Mouse (Mus musculus) left cerebral cortex, postnatal 10 days (tissue): ENCODE measurements at regions not wholly inside any gene's neighbourhood (a gene's known extent, or its start where the extent isn't known, plus 50 kb on each side); places are given as distances from the start of the nearest gene placed in this dataset.
A peak's percentile ranks its signal among the peaks of the same experiment; 100 is the strongest.
"Not testable (repeated sequence)": the region's sequence is repeated elsewhere in the genome, so short reads cannot be mapped to it uniquely, and the experiment has no call there.

Source experiments
- DNase-seq, 2 experiments: peaks; one replicate each; pipeline ENCODE4 v3.0.0; 2021 to 2022; ENCODE audit warnings: low spot score in 2 of 2, mixed read lengths in 1 of 2; ENCODE audit errors: extremely low spot score in 1 of 2
- intact Hi-C: fragments of 180-260 bp; cut with DNase I; formaldehyde crosslinking; loops from one replicate; pipeline ENCODE4 v1.15.1; 2025

DNA sequence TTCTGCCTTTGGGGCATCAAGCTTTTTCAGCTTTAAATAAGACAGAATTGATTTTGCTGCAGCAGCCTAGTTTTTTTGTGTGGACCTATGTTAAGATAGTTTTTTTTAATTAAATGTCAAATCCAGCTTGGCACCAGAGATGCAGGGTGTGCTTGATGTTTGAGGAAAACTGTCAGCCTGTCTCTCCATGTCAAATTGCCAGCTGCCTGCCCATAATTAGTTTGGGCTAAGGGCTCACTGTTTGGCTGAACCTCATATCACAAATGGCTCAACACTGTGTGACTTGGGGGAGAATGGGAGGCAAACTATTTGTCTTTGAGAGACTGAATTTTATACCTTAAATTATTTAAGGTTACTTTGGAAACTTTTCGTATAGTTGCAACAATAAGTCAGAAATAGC, 252.7 kb upstream of the Tram1l1 start:
- intact Hi-C loops: loop anchor here (5.0 to 10.0 kb wide), 2 partner anchors 373 to 551 kb away; partner anchors contain the start of gene Ndst3
- DNase-seq: no peak

DNA sequence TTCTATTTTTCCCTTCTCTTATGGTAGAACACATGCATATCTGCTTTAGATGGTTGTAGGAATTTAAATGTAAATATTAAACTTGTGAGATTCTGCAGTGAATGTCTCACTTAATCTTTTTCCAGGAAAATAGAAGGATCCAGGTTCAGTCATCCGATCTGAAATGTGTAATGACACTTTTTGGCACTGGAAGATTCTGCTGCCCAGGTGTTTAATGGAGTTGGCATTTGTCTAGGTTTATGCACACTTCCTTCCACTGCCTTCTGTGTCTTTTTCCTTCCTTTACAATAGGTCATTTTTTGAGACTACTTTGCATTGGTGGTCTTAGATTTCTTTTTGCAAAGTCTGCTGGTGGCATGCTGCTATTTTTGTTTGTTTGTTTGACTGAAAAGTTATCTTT, 251.5 kb upstream of the Tram1l1 start:
- no peak for DNase-seq

DNA sequence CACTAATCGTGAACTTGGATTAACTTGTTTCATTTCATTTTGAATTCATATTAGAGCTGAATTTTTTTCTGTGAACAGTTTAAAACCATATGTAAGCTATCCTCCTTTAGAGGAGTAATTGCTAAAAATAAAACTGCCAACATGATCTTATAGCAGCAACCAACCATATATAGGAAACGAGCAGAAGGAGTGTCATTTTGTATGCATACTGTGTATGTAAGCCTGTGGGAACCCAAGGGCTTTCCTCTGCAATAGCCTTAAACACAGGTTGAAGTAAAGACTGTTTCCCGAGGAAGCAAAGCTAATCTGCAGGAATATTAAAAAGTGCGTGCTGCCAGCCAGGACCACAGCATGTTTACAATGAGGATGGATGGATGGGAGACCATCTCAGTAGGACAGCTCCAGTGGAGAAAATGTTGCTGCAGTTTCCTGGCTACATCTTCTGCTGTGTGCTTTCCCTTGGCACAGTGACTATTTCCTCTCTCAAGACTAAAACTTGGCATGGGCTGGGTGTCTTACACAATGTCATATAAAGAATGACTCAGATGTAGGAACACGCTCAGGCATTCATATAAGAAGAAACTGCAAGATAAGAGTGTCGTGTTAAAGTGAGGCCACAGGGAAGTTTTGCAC, 244.6 kb upstream of the Tram1l1 start:
- peak; percentile 19 to 30 for DNase-seq
- intact Hi-C loops: loop anchor here (10.0 kb wide), 1 partner anchor 321 kb away; no protein-coding TSS in a partner anchor

More for the DNA sequence above, 251.5 kb upstream of the Tram1l1 start:
- intact Hi-C loops: loop anchor here (5.0 to 10.0 kb wide), 2 partner anchors 374 to 552 kb away; partner anchors contain the start of gene Ndst3

DNA sequence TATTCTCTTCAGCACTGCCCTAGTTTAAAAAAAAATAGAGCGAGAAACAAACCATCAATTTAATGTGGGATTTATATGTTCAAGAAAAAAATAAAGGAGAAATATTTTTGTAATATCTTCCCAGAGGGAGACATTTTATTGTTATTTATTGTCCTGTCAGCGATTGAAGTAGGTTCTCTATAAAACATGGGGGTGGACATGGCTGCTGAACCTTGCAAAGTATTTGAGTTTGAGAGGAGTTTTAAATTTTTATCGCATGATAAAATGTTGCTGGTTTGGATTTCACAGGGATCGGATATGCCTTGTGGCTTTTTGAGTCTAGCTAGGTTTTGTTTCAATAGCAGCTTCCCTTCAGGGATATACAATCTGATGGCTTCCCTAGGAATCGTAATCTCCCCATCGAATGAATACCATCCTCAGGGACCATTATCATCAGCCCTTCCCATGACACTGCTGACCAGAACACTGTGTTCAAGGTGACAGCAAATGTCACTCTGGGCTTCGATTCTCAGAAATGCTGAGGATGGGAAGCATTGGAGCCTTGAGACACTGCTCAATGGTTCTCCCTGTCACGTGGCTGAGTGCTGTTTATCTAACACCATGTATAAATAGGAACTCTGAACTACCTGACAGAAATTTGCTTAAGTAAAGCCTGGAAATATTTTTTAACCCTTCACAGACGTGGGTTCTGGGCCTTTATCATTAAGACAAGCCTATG, 228.1 kb upstream of the Tram1l1 start:
- intact Hi-C loops: no loop called here
- DNase-seq: no peak

DNA sequence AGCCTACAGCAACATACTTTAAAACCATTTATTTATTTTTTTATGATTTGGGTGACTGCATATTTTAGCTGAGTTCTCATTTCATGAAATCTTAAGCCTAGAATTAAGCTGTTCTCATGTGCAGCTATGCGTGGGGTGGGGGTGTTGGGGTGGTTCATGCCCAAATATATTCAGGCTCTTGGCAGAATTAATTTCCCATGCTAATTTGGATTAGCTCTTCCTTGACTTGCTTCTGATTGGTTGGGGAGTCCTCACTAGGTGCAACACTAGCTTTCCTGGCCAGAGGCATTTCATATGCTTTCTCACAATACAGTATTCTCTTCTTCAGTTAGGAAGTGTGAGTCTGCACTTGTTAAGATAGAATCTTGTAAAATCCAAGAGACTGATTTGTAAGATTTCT, 206.7 kb upstream of the Tram1l1 start:
- DNase-seq: no peak
- intact Hi-C loops: no loop called here

DNA sequence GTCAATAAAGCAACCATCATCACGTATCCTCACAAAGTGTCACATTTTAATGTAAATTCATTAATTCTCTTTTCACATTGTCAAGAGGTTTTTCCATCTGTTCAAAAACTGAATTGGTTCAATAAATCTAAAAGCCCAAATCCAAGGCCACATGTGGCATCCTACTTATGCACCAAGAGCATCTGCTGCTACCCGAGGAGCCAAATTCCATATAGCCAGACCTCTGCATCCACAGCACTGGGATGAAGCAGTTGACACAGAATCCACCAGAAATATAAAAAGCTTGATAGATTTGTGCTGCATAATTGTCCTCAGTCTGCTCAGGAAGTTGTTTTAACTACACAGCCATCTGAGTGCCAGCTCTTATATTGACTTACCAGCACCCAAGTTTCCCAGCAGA, 164.4 kb upstream of the Tram1l1 start:
- no peak for DNase-seq
- intact Hi-C loops: no loop called here

DNA sequence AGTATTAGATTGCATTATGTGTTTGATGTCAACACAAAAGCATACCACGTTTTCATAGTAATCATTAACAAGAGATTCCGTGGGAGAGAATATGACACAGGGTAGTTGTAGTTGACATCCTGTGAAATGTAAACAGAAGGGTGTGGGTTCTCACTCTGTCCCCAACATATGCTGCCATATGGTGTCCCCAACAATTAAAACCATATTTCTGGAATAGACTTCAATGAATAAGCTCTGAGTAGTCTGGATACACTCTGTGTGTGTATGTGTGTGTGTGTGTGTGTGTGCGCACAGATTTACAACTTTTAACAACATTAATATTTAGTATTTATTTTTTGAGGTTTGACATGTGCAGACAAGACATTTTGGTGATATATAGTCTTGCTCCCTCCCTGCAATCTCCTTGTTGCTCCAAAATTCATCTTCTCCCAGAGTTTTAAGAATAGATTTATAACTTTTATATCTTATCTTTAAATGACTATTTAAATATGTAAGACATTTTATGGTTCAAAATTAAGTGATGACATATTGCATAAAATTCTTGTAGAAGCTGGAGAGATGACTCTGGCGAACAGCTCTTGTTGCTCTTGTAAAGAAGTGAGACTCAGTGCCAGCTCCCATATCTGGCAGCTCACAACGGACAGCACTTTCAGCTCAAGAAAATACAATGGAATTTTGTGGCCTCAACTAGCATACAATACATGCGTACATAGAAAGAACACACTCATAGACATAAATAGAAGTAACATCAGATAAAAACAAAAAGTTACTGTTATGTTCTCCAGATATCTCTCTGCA, 162.6 kb upstream of the Tram1l1 start:
- intact Hi-C loops: no loop called here
- DNase-seq: no peak

DNA sequence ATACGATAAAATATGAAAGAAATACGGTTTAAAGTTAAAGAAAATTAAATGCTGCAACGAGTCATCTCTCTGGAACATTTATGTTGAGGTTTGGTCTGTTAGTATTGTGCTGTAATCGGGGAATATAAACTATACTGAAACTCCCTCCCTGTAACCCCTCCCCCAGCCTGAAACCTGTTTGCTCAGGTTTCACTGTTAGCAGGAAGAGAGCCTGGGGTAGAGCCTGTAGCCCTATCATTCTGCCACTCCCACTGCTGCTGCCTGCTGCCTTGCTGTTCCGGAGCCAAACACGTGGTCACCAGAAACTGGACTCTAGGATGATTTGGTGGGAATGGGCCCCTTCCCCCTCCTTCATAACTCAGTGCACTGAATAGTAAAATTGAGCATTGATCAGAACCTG, 127.3 kb upstream of the Tram1l1 start:
- DNase-seq, intact Hi-C loops: not testable (repeated sequence)

DNA sequence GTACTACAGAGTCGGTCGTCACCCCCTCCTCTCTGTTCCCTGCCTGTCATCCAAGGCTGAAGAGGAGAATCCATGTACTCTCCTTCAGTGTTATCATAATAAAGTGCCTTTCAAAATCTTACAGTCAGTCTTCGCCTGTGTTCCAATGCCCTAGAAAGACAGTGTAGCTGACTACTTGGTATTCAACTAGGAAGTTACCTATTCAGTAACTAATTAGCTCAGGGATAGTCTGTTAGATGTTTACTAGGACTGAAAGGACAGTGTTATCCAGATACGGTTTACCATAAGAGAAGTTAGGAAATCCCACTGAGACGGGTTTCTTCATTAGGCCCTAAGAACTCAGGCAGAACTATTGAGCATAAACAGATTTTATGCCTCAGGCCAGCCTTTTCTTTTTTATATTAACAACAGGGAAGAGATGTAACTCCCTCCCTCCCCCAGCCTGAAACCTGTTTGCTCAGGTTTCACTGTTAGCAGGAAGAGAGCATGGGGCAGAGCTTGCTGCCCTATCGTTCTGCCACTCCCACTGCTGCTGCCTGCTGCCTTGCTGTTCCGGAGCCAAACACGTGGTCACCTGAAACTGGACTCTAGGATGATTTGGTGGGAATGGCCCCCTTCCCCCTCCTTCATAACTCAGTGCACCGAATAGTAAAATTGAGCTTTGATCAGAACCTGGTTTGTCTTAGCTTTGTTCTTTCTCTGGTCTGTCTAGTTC, 120.3 kb upstream of the Tram1l1 start:
- DNase-seq, intact Hi-C loops: not testable (repeated sequence)

DNA sequence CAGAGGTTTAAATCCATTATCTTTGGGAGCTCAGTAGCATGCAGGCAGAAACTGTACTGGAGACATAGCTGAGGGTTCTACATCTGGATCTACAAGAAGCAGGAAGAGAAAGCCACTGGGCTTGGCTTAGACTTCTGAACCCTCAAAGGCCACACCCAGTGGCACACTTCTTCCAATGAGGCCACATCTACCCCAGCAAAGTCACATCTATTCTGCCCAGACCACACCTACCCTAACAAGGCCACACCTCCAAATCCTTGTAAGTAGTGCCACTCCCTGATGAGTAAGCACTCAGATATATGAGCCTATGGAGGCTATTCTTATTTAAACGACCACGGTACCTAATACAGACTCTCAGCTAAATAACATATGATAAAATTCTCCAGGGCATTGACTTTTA, 103.5 kb upstream of the Tram1l1 start:
- DNase-seq: no peak
- intact Hi-C loops: no loop called here

DNA sequence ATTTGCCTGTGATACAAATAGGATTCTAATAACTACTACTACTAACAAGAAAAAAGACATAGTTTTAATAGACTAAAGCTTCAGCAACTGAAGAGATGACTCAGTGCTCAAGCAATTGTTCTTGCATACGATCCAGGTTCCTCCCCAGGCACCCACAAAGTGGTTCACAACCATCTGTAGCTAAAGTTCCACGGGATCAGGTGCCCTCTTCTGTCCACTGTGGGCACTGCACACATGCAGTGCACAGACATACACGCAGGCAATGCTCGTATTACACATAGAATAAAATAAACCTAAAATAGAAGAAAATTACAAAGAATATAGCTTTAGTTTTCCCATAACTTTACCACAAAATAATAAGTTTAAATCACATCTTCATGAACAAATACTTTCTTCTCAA, 94.7 kb upstream of the Tram1l1 start:
- intact Hi-C loops: no loop called here
- no peak for DNase-seq

DNA sequence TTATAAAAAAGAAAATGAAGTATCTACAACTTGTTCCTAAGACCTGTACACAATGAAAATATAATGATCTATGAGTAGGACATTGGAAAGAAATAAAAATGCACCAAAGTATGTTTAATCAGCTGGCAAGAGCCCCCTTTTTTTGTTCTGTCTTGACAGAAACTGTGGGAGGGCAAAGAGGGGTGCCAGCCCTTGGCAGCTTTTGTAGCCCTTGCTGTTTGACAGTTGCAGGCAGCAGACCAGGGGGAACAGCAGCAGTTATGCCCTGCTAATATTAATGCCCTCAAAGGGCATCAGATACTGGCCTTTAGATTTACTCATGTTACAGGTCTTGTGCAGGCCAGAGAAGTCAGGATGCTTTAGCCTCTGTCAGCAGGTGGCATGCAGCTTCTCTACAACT, 93.0 kb upstream of the Tram1l1 start:
- intact Hi-C loops: no loop called here
- no peak for DNase-seq

DNA sequence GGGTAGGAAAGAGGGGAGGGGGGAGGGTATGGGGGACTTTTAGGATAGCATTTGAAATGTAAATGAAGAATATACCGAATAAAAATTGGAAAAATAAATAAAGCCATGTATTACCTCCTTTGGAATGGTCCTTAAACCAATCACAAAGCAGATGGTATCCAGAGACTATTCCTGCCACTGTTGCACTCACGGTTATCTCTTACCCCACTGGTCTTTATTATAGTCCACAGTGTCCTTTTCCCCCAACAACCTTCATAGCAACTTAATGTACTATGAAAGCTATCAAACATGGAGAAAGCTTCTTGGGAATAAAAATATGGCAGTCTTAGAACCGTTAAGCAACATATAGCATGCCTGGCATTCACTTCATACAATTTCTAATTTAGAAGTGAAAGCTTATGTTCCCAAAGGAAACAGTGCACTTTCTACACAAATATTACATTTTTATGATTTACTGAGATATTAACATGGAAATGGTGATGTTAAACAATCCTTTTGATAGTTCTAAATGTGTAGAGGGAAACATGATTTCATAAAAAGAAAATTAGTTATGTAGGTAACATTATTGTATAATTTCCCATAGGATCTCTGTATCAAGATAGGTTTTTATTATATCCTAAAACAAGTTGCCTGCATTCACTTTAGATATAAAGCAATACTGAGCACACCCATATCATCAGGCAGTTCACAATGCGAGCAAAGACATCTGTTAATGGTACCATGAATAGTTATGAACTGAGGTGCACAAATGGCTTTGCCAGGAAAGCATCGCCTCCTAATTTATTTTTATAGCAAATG, 79.5 kb upstream of the Tram1l1 start:
- intact Hi-C loops: no loop called here
- DNase-seq: no peak

DNA sequence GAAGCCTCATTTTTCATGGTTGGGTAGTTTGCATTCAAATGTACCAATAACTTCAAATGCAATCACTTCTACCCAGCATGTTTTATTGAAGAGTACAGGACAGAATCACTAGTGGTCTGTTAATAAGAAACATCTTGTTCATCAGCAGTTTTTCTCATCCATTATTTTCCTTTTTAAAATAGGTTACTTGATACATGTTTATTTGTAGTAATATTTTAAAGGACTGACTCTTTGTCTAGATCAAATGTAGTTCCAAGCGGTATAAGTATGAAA, 79.0 kb upstream of the Tram1l1 start:
- intact Hi-C loops: no loop called here
- no peak for DNase-seq

DNA sequence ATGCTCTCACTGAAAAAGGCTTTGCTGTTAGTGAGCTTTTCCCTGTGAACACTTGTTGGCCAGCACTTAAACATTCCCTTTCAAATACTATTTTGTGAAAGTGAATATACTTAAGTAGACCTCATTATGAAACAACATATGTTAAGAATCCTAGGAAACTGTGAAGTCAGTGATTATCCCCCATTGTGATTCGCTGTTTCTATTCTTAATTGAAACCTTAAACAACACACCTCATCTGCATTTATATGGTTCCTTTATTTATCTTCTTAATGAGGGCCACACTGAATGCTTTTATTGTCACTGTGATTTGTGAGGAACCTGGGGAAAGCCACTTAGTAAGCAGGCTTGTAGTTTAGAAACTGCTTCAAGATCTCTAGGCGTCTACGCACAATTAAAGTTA, 58.5 kb upstream of the Tram1l1 start:
- intact Hi-C loops: no loop called here
- no peak for DNase-seq

DNA sequence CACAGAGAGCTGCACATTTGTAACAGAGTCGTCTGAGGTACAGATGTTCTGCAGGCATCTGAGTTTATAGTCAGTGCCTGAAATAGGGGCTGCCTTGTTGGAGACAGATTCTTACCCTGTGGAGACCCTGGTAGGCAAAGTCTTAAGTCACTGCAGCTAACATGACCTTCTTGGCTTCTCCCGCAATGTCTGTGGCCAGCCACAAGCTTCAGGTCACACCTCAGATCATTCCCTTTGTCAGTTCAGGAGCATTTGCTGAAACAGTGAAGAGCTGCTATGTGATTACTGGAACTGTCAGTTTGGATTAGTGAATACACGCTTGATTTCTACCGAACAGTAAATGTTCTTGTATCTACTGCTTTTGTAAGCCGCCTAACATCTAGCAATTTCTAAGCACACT, 53.8 kb upstream of the Tram1l1 start:
- intact Hi-C loops: no loop called here
- DNase-seq: no peak

DNA sequence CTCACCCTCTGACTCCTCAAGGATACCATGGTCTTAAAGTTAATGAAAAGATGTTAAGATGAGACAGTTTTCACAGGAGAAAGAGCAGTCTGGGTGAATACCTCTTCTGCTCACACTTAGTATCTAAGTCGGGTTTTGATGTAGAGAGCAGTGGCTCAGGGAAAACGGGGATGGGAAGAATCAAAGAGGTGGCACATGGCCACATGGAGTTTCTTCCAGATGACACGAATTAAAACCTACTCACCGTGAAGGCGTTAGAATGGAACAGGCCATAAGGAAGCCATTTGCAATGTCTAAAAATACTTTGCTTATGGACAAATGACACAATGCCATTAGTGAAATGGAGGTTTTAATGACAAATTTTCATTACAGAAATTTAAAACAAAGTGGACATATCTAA, 50.1 kb upstream of the Tram1l1 start:
- DNase-seq: no peak
- intact Hi-C loops: loop anchor here (10.0 kb wide), 1 partner anchor 576 kb away; the partner anchor contains the start of gene Ndst3
